Mouse (Mus musculus) ES-Bruce4 (cell line): ENCODE data around the gene Akap13.

Source experiments
- CTCF ChIP-seq: IDR thresholded peaks from one replicate; pipeline ENCODE4 v1.8.1; 2011; ENCODE audit warnings: low read depth, low read length
- EP300 ChIP-seq: IDR thresholded peaks from 2 replicates; pipeline ENCODE4 v1.6.1; 2011; ENCODE audit warnings: low read depth, low read length; ENCODE audit not compliant: insufficient read depth
- POLR2A ChIP-seq: IDR thresholded peaks from one replicate; pipeline ENCODE4 v1.8.1; 2011; ENCODE audit warnings: low read length; ENCODE audit not compliant: insufficient read depth

- TF ChIP-seq CTCF (peak; percentile 41), POLR2A (no peak), EP300 (no peak)
These were observed 98.3 kb downstream of the Akap13 start for GRCm38 (mm10) chr7:75553667-75554045.
